Mouse (Mus musculus) myocyte (in vitro differentiated cells): ENCODE data around the gene Dhrs7b.

Source experiments
- CEBPB ChIP-seq: IDR thresholded peaks from 2 replicates; pipeline ENCODE4 v1.6.1; 2011; ENCODE audit warnings: mild to moderate bottlenecking, moderate library complexity; ENCODE audit not compliant: poor library complexity, insufficient read depth, severe bottlenecking
- MAX ChIP-seq: IDR thresholded peaks from one replicate; pipeline ENCODE4 v1.6.1; 2011; ENCODE audit warnings: low read depth, mild to moderate bottlenecking, control low read depth
- MYOD1 ChIP-seq, 3 experiments: IDR thresholded peaks; one replicate each; pipeline ENCODE4 v1.6.1; 2011; ENCODE audit warnings: control low read depth in 2 of 3, low read depth in 2 of 3, mild to moderate bottlenecking in 2 of 3, moderate library complexity in 1 of 3; ENCODE audit not compliant: insufficient read length in 2 of 3, control insufficient read depth in 1 of 3
- POLR2A ChIP-seq: IDR thresholded peaks from one replicate; pipeline ENCODE4 v1.6.1; 2011; ENCODE audit warnings: low read depth, mild to moderate bottlenecking, control low read depth, moderate library complexity; ENCODE audit not compliant: insufficient read length
- REST ChIP-seq: IDR thresholded peaks from one replicate; pipeline ENCODE4 v1.6.1; 2011; ENCODE audit warnings: mild to moderate bottlenecking, control low read depth, moderate library complexity; ENCODE audit not compliant: insufficient read depth, insufficient read length
- SRF ChIP-seq: IDR thresholded peaks from one replicate; pipeline ENCODE4 v1.6.1; 2011; ENCODE audit warnings: low read depth; ENCODE audit not compliant: control insufficient read depth, insufficient read length
- TCF12 ChIP-seq: IDR thresholded peaks from one replicate; pipeline ENCODE4 v1.6.1; 2011; ENCODE audit warnings: mild to moderate bottlenecking, control low read depth; ENCODE audit not compliant: poor library complexity, insufficient read depth, severe bottlenecking
- USF1 ChIP-seq: IDR thresholded peaks from one replicate; pipeline ENCODE4 v1.6.1; 2011; ENCODE audit warnings: low read depth, mild to moderate bottlenecking, control low read depth, moderate library complexity

DNA sequence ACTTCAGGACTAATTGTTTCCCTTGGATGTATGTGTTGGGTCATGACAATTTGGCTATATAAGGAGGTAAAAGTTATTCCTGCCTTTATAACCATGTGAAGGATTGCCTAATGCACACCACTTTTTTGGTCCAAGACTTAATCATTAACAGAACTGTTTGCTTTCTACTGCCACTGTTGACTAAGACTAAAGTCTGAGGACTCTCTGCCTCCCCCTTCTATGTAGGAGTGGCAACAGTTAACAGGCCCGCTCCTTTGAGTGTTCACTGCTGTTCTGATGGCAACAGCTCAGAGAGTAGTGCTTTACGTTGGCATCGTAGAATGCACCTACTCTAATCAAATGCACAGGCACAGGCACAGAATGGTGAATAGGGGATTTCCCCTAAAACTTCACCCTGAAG, 5.2 kb upstream of the Dhrs7b start:
- TF ChIP-seq MAX (no peak), MYOD1 (IDR thresholded peaks at IDR 0.05; ENCODE audit: control insufficient read depth in 1 of 3, insufficient read length in 2 of 3, low read depth in 2 of 3) (no peak), POLR2A (no peak), TCF12 (no peak), REST (no peak), SRF (no peak), USF1 (no peak), CEBPB (no peak)
